Mouse (Mus musculus) testis, adult 2 months (tissue): ENCODE data around the gene Dync1li2. TPM values are rescaled to one million over a fixed set of nuclear protein-coding genes. Genes with fewer than 3 reads are reported as not detected.

Experiments
- H3K27ac ChIP-seq: fragments of 200-500 bp; 2 replicates; pipeline ENCODE4 v1.5.1; 2012; ENCODE audit warnings: low read depth, low read length; ENCODE audit not compliant: control insufficient read depth, insufficient read depth
- H3K27me3 ChIP-seq: fragments of 200-500 bp; 2 replicates; pipeline ENCODE4 v1.6.1; 2012; ENCODE audit warnings: mild to moderate bottlenecking, low read length, moderate library complexity; ENCODE audit not compliant: control insufficient read depth, insufficient read depth
- H3K36me3 ChIP-seq: fragments of 200-500 bp; 2 replicates; pipeline ENCODE4 v1.6.1; 2012; ENCODE audit warnings: mild to moderate bottlenecking, low read length; ENCODE audit not compliant: control insufficient read depth, insufficient read depth
- H3K4me1 ChIP-seq: fragments of 200-500 bp; 2 replicates; pipeline ENCODE4 v1.6.1; 2012; ENCODE audit warnings: low read length; ENCODE audit not compliant: control insufficient read depth, insufficient read depth
- H3K4me3 ChIP-seq: fragments of 200-500 bp; 2 replicates; pipeline ENCODE4 v1.5.1; 2012; ENCODE audit warnings: low read depth, mild to moderate bottlenecking, low read length, moderate library complexity, mixed read lengths; ENCODE audit not compliant: control insufficient read depth
- CTCF ChIP-seq: fragments of 200-500 bp; IDR thresholded peaks from 2 replicates; pipeline ENCODE4 v1.5.1; 2012; ENCODE audit warnings: low read depth, mild to moderate bottlenecking, inconsistent platforms, low read length, moderate library complexity; ENCODE audit not compliant: control insufficient read depth, insufficient read depth, insufficient replicate concordance
- POLR2A ChIP-seq: fragments of 200-500 bp; IDR thresholded peaks from 2 replicates; pipeline ENCODE4 v1.6.1; 2012; ENCODE audit warnings: low read depth, mild to moderate bottlenecking, inconsistent platforms, low read length, moderate library complexity; ENCODE audit not compliant: control insufficient read depth
- polyA plus RNA-seq: library from polyadenylated mRNA; depleted of rRNA; stranded (reverse); fragments of >200 nt; gene quantifications from 2 replicates; pipeline ENCODE4 v1.2.3, GENCODE M21; 2012; rRNA removed

Dync1li2 gene
- polyA plus RNA-seq, 1 experiment: 64.6 TPM

DNA sequence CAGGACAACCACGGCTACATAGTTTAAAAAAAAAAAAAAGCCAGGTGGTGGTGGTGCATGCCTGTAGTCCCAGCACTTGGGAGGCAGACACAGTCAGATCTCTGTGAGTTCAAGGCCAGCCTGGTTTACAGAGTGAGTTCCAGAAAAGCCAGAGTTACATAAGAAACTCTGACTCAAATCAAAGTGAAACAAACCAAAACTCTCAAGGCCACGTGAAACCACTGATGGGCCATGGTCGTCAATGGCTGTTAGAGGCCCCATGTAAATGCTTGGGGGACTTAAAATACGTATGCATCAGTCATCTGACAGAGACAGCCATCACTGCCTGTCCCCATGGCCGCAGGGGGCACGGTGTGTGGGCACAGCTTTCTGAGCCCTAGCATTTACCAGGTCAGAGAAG lies 71.7 kb downstream of the Dync1li2 start:
- Histone ChIP-seq H3K4me3 (no peak overlapping the region), H3K4me1 (no peaks in the 10 kb centered on the region), H3K36me3 (no peaks in the 10 kb centered on the region), H3K27ac (no peak overlapping the region), H3K27me3 (no peaks in the 10 kb centered on the region)
- no peak for TF ChIP-seq CTCF
- no peak for TF ChIP-seq POLR2A

DNA sequence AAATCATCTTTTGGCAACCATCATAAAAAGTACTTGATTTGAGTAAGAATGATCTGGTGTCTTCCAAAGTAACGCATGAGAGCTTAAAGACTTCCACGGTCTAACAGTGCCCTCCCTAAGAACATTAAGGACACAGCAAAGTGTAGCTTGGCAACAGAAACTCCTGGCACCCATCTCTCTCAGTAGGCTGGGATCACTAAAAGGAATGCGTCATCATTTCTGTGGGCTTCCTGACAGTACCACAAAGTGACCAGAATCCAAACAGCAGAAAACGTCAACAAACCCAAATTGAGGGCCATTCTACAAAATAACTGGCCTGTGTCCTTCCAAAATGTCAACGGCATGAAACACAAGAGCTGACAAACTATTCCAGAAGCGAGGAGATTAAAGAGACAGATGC lies 72.8 kb downstream of the Dync1li2 start:
- no peaks in the 10 kb centered on the region for H3K36me3 ChIP-seq
- no peaks in the 10 kb centered on the region for H3K4me1 ChIP-seq
- TF ChIP-seq POLR2A (no peak), CTCF (no peak)
- no peaks in the 10 kb centered on the region for H3K27me3 ChIP-seq
- H3K4me3 ChIP-seq: no peak overlapping the region
- no peak overlapping the region for H3K27ac ChIP-seq

DNA sequence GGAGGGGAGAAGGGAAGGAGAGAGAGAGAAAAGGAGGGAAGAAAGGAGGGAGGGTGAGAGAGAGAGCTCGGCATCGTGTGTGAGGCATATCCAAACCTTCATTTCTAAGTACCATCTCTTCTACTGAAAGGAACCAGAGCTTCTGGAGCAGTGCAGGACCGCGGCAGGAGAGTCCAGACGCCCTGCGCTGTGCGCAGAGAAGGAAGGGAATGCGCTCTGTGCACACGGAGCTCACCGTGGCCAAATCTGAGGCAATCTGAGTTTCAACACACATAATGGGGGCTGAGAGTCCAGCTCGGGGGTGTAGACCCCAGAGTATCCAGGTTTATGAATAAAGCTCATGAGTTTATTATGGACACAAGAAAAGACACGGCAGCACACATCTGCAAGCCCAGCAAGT lies 73.3 kb downstream of the Dync1li2 start:
- Histone ChIP-seq H3K27ac (no peak overlapping the region), H3K27me3 (no peaks in the 10 kb centered on the region), H3K36me3 (no peaks in the 10 kb centered on the region), H3K4me1 (no peaks in the 10 kb centered on the region), H3K4me3 (no peak overlapping the region)
- TF ChIP-seq POLR2A (no peak), CTCF (no peak)

Other genes with a start within 250 kb of the Dync1li2 start
- 10.6 and 11.1 TPM in 2 replicates for gene Tk2, start 194.5 kb downstream of the Dync1li2 start, polyA plus RNA-seq
- gene Cklf, start 192.2 kb downstream of the Dync1li2 start, polyA plus RNA-seq: 133 and 164 TPM in 2 replicates
- gene Cmtm2a, start 149.9 kb downstream of the Dync1li2 start, polyA plus RNA-seq: 974 and 1,262 TPM in 2 replicates
- 52.5 and 57.0 TPM in 2 replicates for gene Gm45711, start 133.0 kb downstream of the Dync1li2 start, polyA plus RNA-seq
- 14.7 TPM in 2 replicates for gene Cmtm1, start 132.9 kb downstream of the Dync1li2 start, polyA plus RNA-seq
- gene Gm11020, start 121.5 kb downstream of the Dync1li2 start, polyA plus RNA-seq: not detected in 2 replicates
- 658 and 900 TPM in 2 replicates for gene Cmtm2b, start 120.8 kb downstream of the Dync1li2 start, polyA plus RNA-seq
- gene Cmtm3, start 103.6 kb downstream of the Dync1li2 start, polyA plus RNA-seq: 12.9 and 14.9 TPM in 2 replicates
- gene Cmtm4, start 47.2 kb downstream of the Dync1li2 start, polyA plus RNA-seq: 2.0 and 2.2 TPM in 2 replicates
- gene Terb1, start 66.9 kb upstream of the Dync1li2 start, polyA plus RNA-seq: 5.6 and 6.7 TPM in 2 replicates
- gene Nae1, start 91.6 kb upstream of the Dync1li2 start, polyA plus RNA-seq: 15.9 and 26.0 TPM in 2 replicates
- gene Car7, start 91.6 kb upstream of the Dync1li2 start, polyA plus RNA-seq: 5.4 and 7.1 TPM in 2 replicates
- 1.2 and 1.3 TPM in 2 replicates for gene Pdp2, start 148.4 kb upstream of the Dync1li2 start, polyA plus RNA-seq
- 1.3 TPM in 1 of 2 replicates, not detected in the other for gene Cdh16, start 181.3 kb upstream of the Dync1li2 start, polyA plus RNA-seq
- gene Rrad, start 188.3 kb upstream of the Dync1li2 start, polyA plus RNA-seq: 0.36 and 0.42 TPM in 2 replicates
- gene Ciao2b, start 198.9 kb upstream of the Dync1li2 start, polyA plus RNA-seq: 61.8 and 67.2 TPM in 2 replicates